Mouse (Mus musculus) lung, postnatal 14 days (tissue): ENCODE results near the gene Cish.
"Not testable (repeated sequence)": the region's sequence is repeated elsewhere in the genome, so short reads cannot be mapped to it uniquely, and the experiment has no call there.

Experiments
- DNase-seq: peaks from one replicate; pipeline ENCODE4 v3.0.0; 2021

The Cish gene

DNA sequence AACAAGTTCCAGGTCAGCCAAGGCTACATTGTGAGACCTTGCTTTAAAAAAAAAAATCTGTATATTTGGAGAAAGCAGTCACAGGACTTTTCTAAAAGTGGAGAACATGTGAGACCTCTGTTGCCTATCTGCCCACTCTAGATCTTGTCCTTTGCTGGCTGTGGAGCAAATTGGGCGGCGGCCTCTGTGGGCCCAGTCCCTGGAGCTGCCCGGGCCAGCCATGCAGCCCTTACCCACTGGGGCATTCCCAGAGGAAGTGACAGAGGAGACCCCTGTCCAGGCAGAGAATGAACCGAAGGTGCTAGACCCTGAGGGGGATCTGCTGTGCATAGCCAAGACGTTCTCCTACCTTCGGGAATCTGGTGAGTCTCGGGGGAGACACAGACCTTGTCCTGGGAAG, 4.0 kb downstream of the Cish start:
- no peak for DNase-seq

DNA sequence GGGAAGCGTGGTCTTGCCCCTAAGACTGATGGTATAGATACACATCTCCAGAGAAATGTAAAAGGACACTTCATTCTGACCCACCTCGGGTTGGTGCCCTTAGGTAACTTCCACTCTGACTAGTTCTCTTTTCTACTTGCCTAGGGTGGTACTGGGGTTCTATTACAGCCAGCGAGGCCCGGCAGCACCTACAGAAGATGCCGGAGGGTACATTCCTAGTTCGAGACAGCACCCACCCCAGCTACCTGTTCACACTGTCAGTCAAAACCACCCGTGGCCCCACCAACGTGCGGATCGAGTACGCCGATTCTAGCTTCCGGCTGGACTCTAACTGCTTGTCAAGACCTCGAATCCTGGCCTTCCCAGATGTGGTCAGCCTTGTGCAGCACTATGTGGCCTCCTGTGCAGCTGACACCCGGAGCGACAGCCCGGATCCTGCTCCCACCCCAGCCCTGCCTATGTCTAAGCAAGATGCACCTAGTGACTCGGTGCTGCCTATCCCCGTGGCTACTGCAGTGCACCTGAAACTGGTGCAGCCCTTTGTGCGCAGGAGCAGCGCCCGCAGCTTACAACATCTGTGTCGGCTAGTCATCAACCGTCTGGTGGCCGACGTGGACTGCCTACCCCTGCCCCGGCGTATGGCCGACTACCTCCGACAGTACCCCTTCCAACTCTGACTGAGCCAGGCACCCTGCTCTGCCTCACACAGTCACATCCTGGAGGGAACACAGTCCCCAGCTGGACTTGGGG, 4.6 kb downstream of the Cish start:
- no peak for DNase-seq

DNA sequence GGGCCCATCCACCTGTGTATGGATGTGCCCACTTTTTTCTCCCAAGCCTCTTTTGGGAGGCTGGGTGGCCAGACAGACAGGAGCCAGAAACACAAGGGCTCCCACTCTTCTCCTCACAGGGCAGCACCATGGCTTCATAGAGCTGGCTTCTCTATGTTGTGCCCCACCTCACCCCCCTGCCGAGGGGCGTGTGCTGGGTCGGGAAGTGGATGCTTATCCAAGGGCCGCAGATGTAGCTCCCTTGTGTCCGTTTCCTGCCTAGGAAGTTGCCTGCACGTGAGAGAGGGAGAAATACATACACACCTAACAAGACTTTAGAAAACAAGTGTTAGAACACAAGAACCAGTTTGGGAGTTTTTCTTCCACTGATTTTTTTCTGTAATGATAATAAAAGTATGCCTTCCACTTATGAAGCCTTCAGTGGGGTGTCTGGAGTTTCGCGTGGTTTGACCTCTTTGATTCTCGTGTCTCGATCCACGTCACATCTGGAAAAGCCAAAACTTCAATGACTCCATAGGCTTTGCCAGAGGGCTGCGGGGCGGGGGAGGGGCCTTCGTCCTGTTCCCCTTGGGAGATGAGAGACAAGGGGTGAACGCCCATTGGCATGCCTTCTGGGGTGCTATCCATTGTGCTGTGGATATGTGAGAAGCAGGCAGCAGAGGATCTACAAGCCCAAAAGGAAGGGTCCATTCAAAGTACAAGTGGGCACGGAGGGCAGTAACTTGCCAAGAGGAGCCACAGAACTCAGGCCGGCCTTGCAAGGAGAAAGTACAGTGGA, 5.9 kb downstream of the Cish start:
- DNase-seq: peak; percentile 39

DNA sequence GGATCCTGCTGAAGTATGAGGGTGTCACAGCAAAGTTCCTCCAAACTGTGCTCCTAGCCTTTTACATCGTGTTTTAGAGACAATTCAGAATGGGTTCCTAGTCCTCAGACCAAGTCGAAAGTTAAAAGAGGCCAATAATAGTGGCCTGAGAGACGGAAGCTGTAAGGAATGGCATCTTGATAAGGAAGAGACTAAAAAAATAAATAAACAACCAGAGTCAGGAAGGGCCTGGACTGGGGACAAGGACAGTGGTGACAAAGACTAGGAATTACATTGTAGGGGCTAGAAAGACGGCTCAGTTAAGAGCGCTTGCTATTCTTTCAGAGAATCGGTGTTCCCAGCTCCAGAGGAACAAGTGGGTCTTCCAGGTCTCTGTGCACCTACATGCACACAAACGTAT, 6.8 kb downstream of the Cish start:
- DNase-seq: no peak

DNA sequence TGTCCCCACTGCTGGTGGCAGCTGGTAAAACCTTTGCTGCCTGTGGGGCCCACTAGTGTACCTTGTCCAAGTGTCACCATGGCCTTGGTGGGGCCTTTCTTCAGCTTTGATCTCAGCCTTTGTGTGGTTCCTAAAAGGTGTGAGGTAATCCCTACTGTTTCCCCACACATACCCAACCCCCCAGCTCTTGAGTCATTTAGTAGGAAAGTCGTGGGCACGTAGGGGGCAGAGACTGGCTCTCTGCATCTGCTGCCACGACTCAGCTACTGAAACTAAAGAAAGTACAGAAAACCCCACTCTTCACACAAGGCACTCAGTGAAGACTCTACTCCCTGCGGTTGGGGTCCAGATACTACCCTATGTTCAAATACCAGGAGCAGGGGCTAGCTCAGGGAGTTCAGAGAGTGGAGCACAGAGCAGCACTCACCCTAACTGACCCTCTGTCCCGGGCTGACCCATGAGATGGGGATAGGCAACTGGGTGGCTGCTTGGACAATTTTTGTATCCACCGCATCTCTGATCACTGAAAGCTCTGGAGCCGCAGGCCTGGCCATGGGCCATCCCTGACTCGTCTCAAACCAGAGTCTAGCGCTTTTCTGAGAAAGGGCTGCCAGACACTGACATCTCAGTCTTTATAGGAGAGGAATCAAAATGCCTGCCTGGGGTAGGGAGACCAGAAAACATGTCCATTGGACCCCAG, 7.4 kb downstream of the Cish start:
- DNase-seq: no peak

DNA sequence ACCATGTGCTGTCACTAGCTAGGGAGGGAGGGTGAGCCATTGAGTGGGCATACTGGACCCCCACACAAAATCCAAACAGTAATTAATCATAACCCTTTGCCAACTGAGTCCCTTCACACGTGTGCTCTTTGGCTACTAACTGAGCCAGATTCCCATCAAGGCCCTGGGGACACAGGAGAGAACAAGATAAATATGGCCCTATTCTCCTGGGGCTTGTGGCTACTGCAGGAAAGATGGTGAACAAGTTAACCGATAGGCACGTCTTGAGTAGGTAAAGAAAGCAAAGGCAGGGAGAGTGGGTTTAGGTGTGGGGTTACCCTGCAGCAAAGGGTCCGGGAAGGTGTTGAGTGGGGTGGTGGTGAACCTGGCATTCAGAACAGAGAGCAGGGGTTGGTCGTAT, 8.1 kb downstream of the Cish start:
- DNase-seq: no peak

DNA sequence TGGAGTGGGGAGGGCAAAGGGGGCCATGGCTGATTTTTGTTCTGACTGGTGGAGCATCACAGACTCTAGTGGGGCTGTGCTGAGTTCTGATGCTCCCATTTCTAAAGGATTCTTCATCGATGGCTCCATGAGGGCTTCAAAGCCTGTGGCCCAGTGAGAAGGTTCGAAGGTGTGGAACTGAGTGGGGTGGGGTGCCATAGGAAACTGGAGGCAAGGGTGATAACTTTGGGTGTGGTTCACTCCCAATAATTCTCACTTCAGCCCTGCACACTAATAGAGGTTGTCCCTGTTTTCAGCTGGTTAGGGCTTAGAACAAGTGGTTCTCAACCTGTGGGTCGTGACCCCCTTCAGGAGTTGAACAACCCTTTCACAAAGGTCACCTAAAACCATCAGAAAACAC, 8.6 kb downstream of the Cish start:
- DNase-seq: no peak

DNA sequence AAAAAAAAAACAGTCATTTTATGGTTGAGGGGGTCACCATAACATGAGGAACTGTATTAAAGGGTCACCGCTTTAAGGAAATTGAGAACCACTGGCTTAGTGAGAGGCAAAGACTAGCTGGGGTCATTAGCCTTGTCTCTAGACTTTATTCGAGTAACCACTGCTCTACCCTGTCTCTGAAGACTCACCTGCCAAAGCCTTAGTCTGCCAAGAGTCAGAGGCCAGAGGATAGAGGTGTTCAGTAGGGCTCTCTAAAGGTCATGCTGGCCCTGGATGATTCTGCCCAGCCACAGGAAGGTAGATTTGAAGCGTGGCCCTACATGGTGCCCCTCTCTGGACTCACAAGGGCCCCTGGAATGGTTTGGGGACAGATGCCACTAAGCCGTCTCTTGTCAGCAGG, 9.2 kb downstream of the Cish start:
- DNase-seq: no peak

DNA sequence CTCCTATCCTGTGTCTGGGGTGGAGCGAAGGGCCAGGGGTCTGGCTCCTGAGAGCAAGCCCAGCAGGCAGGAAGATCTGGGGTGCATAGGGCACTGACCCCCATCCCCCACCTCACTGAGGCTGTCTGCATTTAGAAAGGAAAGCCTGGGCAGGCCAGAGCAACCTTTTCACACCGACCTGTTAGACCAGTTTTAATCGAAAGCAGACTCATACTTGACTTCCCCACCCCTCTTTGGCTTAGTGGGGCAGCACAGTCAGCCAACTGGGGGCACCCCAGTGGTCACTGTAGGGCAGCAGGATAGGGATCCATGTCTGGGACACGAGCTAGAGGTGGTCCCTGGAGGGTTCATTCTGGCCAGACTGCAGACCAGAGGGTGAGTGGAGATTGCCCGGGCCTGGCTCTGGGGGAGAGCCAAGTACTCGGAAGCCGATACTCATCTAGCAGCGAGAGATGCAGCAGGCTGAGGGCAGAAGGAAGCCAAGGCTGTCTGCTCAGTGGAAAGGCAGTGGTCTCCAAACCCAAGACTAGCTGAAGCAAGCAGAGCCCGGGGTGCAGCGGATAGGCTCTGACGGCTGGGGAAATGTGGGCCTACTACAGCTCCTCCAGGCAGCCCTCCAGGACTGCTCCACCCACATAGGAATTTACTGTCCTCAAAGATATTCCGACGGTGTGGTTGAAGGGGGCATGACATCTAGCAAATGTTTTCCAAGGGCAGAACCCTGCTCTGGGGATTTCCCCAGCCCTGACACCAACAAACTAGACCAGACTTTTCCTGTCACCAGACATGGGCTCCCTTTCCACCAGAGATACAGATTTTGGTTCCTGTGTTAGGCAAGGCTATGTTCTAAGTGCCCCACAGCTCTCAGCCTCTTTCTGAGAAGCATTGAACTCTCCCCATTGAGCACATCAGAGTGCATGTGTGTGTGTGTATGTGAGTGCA, 10.0 kb downstream of the Cish start:
- DNase-seq: peak; percentile 41

DNA sequence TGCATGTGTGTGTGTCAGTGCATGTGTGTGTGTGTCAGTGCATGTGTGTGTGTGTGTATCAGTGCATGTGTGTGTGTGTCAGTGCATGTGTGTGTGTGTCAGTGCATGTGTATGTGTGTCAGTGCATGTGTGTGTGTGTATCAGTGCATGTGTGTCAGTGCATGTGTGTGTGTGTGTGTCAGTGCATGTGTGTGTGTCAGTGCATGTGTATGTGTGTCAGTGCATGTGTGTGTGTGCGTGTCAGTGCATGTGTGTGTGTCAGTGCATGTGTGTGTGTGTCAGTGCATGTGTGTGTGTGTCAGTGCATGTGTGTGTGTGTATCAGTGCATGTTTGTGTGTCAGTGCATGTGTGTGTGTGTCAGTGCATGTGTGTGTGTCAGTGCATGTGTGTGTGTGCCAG, 10.8 kb downstream of the Cish start:
- not testable (repeated sequence) for DNase-seq

DNA sequence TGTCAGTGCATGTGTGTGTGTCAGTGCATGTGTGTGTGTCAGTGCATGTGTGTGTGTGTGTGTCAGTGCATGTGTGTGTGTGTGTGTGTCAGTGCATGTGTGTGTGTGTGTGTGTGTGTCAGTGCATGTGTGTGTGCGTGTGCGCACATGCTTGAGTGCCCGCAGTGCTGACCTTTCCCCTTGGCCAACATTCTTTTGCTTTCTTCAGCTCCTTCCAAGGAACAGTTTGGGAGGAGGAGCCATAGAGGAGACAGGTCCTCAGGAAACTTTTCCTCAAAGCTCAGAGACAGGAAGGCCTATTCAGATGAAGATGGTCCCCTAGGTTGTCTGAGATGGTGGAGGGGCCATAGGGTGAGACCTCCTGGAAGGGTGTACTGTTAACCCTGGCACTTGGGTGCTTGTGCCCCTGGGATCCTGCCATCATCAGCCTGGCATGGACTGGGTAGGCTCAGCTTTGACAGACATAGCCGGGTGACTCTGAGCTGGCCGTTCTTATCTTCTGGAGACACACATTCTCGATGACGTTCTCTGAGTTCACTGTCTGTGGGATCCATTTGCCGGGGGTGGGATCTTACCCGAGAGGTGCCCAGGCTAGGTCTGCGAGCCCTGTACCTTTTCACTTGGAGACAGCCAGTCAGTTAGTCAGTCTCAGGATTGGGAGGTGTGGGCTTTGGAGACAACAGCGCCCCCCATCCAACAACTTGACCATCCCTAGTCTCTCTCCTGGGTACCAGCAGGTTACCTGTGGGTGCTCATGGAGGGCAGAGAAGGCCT, 11.5 kb downstream of the Cish start:
- DNase-seq: no peak

DNA sequence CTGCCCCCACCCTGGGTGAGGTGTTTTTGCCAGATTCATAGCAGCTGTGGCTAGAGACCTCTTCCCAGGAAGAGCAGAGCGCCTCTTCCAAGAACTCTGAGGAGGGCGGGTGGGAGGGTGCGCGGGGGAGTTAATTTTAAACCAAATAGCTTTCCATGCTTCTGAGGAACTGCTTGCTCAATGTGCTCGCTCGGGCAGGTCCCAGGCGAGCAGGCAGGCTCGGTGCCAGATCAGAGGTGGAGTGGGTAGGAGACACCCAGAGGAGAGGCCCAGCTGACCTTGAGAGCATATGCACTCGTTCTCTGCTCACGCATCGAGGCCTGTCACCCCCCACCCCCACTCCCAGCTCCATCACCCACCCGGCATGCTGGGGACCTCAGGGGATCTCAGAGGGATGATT, 12.1 kb downstream of the Cish start:
- DNase-seq: peak; percentile 84

DNA sequence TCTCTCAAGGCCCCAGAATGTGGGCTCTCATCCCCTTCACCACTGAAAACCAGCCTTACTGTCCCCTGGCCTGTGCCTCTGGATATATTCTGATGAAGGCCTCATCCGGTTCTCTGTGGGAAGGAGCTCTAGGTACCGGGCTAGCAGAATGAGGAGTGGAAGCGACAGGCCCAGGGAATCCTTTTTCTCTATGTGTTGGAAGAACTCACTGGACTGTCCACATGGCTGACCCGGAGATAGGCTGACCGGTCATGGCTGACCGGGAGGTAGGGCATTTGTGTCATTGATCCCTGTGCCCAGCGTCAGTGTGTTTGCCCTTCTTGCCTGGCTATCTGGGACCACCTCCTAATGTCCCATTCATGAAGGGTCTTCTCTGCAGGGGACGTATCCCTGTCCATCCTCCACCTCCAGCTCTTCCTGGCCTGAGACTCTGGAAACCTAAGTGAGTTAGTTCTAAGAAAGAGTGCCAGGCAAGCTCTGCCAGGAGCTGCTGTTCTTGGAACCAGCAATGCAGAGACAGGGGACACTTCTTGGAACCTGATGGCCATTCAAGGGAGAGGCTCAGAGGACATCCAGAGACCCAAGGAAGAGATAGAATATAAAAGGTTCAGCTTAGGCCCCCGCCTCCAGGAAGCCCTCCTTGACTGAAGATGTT, 12.6 kb downstream of the Cish start:
- no peak for DNase-seq

DNA sequence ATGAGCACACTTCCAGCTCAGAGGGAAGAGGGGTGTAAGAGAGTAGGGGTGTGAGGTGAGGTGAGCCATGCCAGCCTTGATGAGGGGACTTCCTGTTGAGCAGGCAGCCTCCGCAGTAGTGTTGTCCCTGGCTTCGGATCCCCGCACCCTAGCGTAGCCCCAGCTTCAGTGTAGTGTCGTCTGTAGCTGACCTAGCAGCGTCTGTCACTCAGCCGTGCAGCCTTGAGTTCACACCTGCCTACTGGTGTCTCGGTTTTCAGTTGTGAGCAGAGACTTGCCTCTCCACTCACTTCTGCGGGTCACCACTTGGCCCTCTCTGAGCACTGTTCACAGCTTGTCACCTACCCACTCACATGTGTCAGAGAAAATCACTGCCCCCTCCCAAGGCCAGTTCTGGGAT, 13.3 kb downstream of the Cish start:
- no peak for DNase-seq

DNA sequence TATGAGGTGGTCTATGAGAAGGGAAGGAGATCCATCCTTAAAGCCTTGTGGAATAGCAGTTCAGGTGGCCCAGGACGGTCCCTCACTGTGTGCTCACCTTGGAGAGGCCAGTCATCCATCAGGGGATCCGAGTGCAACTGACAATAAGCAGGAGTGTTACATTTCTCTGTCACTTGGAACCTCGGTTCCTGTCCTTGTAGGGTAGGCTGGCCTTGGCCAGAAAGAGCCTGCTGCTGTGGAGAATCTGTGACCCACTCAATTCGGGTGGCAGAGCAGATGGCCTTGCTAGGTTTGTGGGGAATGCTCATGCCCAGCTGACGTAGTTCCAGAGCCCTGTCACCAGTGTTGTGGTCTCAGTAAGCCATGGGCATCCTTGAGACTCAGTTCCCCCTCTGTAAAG, 13.8 kb downstream of the Cish start:
- DNase-seq: no peak

DNA sequence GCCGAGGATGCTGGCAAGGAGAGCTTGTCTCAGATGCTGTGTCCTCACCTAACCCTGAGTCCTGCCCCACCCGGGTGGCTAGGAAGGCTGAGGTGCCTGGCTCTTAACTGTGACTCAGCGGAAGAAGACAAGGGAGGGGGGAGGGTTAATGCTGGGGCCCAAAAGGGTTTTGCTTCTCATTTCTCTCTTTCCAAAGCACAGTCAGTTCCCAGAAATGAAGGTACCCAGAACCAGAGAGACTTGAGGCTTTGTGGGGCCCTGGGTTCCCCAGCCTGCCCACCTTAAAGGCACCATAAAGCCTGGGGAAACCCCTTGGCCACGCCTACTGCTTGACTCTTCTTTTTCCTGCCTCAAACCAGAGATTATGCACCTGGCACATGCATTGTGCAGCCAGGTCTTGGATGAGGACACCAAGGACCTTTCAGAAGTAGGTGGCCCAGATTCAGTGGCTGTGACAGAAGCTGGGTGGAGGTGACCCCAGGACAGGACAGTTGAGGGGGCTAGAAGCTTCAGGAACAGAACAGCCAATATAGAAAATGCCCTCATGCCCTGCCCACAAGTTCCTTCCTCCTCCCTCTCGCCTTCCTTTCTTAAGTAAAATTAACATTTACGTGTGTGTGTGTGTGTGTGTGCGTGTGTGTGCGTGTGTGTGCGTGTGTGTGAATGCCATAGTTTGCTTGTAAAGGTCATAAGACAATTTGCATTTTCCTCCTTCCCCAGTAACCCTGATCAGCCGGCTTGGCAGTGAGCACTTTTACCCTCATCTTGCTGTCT, 17.2 kb downstream of the Cish start:
- DNase-seq: no peak

DNA sequence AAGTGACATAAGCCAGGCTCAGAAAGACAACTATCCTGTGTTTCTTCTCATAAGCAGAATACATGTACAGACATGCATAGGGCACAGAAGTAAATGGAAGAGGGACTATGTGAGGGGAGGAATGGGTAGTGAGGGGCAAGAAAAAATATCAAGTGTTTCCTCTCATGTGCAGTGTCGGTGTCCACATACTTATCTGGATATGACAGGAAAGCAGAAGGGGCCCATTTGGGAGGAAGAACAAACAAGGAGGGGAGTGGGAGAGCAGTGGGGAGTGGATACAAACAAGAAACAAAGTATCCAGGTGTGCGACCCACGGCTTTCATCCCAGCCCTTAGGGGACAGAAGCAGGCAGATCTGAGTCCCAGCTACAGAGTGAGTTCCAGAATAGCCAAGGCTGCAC, 18.1 kb downstream of the Cish start:
- no peak for DNase-seq

DNA sequence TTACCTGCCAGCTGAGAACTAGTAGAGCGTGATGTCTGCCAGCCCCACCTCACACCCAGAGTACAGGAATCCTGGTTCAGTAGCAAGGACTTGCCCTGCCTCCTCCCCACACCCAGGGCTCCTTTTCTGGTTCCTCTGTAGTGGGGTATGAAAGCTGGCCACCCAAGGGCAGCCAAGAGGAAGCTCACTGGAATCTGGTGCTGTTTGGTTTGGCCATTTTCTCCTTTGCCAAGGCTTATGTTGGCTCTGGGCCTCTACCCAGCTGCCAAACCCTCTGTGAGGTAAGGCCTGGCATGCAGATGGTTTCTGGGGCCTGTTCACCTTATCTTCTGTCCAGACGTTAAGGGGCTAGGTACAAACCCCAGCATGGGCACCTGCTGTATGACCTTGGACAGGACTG, 20.0 kb downstream of the Cish start:
- no peak for DNase-seq

DNA sequence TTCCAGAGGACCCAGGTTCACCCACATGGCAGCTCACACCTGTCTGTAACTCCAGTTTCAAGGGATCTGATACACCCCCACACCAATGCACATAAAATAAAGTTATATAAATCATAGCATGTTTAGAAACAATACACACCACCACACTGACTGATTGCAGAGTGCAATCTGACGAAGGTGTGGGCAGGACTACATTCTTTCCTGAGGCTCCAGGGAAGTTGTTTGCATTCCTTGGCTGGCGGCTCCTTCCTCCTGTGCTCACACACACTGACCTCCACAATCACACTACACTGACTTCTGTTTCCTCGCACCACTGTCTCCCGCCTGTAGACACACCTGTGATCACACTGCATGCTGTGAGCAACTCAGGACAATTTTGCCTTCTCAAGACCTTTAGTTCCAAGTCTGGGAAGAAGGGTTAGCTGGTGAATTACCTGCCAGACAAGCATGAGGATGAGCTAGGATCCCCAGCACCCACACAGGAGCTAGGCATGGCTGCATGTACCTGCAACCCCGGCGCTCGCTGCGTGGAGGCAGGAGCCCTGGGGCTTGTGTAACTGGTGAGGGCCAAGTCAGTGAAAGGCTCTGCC, 26.7 kb downstream of the Cish start:
- DNase-seq: no peak

DNA sequence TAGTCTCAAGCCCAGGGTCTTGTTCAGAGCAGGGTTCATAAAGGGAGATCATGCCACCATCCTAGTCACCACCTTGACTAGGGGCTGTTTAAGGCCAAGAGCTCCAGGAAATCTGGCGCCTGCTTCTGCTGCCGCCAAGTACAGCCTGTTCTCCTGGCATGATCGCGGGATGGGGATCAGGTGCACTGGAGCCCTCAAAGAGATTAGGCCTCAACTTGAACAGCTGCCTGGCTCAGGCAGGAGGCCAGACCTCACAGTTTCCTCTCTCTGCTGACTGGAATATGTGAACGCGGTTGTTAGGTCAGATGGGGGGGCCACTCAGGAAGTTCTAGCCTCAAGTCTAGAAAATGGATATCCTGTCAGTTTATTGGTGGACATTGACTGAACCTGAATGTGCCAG, 27.7 kb downstream of the Cish start:
- peak; percentile 72 for DNase-seq
